Mouse (Mus musculus) hematopoietic stem cell, adult 5-6 weeks (primary cell): ENCODE data around the gene Msl1. TPM values are rescaled to one million over a fixed set of nuclear protein-coding genes. Genes with fewer than 3 reads are reported as not detected.
A peak's percentile ranks its signal among the peaks of the same experiment; 100 is the strongest.

ENCODE experiments used
- ATAC-seq, 2 experiments: fragments of 125-278 bp in 1 of 2; replicated peaks in 1 of 2; 2 replicates each; pipeline ENCODE4 v1.8.0; 2016 to 2017; ENCODE audit warnings: inconsistent platforms in 2 of 2, mild to moderate bottlenecking in 2 of 2, moderate number of reproducible peaks in 2 of 2, low read depth in 1 of 2, moderate TSS enrichment in 1 of 2; ENCODE audit not compliant: low FRiP score in 2 of 2, poor library complexity in 2 of 2, severe bottlenecking in 2 of 2, insufficient read depth in 1 of 2, low TSS enrichment in 1 of 2
- total RNA-seq: library from RNA; stranded (forward); fragments of 172-1452, 232-1000 nt; gene quantifications from 2 replicates; pipeline ENCODE4 v1.2.3, GENCODE M21; 2017

Msl1 gene
- total RNA-seq, 1 experiment from 2014 or later: 82.7 TPM

DNA sequence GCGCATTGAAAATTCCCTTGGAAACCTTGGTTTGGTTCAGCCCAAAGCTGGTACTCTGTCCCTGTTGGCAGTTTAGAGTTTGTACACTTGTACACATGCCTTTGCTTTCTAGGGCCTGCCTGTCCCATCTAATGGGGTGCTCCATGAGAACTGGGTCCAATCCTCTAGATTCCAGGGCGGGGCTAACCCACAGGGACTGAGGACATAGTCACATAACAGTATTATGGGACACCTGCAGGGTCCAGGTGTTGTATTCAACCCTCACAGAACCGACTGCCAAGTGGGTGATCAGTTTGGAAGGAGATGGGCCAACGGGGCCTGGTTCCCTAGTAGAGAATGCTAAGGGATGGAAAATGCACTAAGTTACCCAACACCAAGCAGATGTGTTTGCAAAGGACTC lies 33.4 kb upstream of the Msl1 start:
- no peak for ATAC-seq

GRCm38 (mm10) chr11:98762756-98763501 lies 32.4 kb upstream of the Msl1 start:
- ATAC-seq: peak in 1 of 2 experiments; percentile 48; a peak in 1 of 4 replicates

DNA sequence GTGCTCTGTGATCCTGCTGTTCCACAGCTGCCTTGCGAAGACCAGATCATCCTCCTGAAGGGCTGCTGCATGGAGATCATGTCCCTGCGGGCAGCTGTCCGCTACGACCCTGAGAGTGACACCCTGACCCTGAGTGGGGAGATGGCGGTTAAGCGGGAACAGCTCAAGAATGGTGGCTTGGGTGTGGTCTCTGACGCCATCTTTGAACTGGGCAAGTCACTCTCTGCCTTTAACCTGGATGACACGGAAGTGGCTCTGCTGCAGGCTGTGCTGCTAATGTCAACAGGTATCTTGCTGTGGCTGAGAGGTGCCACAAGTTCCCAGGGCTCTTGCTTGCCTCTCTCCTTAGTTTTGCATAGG lies 31.8 kb upstream of the Msl1 start:
- no peak for ATAC-seq

- no peak for ATAC-seq
Measured at GRCm38 (mm10) chr11:98764091-98764490, 31.2 kb upstream of the Msl1 start.

- no peak for ATAC-seq
Measured at GRCm38 (mm10) chr11:98764746-98765145, 30.6 kb upstream of the Msl1 start.

- no peak for ATAC-seq
Measured at GRCm38 (mm10) chr11:98765421-98766309, 29.7 kb upstream of the Msl1 start.

- ATAC-seq: no peak
Measured at GRCm38 (mm10) chr11:98766346-98766745, 29.0 kb upstream of the Msl1 start.

DNA sequence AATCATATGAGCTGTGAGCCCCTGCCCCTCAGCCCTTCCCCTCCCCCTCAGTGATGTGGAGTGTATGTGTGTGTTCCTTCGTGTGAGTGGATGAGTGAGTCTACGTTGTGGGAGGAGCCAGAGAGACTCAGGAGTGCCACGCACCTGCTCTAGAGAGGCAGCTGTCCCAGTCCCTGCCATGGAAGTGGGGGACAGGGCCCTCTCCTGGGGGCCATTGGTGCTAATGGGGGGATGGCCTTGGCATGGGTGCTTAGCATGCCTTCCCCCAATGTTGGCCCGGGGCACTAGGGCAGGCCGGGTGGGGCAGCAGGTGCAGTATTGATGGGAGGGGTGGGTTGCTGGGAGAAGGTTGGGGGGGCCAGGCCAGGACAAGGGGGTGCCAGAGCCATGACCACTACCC lies 28.5 kb upstream of the Msl1 start:
- no peak for ATAC-seq

DNA sequence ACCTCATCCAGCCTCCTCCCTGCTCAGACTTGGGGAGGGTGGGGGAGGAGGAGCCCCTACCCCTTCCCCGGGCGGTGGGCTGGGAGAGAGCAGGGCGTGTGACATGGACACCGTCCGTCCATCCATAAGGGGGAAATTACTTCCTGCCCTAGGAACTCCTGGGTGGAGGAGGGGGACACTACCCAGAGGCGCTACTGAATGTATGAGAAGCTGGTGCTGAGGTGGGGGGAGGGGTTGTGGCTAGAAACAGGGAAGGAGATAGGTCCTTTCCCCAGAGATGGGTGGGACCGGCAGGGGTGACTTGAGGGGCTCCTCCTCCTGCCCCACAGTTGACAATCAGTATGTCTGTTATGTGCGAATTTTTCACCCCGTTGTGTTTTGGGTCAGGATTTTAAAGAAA lies 28.0 kb upstream of the Msl1 start:
- ATAC-seq: no peak; a peak in 1 of 4 replicates

DNA sequence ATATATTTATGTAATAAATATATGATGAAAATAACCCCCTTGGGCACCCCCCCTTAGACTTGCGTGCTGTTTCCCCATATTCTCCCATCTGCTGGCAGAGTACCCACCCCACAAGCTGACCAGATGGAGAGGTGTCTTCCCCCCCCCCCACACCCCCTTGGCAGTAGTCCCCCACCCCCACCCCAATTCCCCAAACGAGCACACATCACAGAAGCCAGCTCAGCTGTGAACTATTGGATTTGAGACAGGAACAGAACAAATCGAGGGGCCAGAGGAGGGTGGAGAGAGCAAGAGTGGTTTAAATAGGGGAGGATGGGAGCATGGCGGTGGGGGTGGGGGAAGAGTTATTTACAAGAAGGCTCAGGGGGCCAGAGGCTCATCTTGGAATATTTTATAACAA lies 27.6 kb upstream of the Msl1 start:
- ATAC-seq: no peak

GRCm38 (mm10) chr11:98768127-98769006 lies 26.9 kb upstream of the Msl1 start:
- no peak for ATAC-seq

DNA sequence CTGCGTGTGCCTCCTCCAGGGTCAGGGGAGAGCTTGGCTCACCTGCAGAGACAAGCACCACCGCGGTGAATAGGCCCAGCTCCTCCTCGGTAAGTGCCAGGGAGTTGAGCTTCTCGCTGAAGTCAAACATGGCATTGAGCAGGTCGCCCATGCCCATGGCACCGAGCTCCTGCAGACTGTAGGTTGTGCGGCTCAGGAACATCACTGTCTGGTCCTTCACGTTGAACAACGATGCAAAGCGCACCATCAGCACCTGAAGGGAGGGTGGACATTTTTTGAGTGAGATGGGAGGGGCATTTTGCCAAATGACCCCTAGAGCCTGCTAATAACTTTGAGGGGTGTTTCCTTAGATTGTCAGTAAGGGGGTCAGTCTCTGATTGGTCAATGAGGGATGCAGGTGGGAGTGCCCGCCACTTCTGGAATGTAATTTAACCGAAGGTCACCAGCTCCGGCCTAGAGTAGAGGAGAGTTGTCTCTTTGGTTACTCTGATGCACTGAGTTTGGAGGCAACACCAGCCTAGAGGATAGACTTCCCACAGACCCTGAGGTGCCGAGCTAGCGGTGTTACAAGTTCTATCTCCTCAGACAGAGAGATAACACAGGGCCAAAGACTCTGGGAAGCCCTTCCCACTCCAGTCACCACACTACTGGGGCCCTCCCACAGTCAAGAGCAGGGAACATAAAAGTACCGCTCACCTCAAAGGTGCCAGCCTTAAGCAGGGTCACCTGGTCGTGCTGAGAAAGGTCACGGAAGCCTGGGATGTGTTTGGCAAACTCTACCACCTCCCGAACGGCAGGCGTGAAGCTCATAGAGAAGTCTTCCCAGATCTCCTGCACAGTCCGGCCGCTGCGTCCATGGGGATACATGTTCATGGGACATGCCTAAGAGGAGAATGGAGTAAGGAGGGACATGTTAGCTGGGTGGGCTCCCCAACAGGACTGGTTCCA lies 26.0 kb upstream of the Msl1 start:
- ATAC-seq: no peak

DNA sequence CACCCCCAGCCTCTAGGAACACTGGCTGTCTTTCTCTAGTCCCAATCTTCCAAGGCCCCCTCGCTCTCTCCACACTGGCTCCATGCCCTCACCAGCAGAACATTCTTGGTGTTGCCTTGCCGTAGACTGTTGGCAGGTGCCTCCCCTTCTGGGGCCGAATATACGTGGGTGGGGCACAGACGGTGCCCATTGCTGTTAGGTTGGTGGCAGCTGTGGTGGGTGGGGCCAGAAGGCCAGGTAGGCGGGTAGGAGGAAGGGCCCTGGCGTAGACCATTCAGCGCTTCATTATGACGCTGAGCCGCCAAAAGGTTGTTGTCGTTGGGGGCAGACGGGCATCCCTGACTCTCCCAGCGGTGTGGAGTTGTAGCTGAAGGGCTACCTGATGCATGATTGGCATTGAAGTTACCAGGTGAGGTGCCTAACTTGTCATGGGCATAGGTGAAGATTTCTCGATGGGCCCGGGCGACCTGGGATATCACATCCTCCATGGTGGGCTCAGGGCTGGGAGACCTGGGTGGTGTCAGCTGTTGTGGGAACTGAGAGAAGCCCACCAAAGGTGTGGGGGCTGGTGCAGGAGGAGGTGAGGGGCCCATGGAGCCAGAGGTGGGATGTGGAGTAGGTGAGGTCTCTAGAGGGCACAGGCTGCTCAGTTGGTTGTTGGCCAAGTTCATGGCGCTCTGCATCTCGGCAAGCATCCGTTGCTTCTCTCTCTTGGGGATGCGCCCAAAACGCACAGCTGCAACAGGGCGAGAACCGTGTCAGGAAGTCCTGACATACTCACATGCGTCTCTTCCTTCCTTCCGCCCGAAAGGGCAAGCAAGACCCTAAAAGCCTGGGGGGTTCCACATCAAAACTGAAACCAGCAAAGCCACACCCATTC lies 25.0 kb upstream of the Msl1 start:
- no peak for ATAC-seq

DNA sequence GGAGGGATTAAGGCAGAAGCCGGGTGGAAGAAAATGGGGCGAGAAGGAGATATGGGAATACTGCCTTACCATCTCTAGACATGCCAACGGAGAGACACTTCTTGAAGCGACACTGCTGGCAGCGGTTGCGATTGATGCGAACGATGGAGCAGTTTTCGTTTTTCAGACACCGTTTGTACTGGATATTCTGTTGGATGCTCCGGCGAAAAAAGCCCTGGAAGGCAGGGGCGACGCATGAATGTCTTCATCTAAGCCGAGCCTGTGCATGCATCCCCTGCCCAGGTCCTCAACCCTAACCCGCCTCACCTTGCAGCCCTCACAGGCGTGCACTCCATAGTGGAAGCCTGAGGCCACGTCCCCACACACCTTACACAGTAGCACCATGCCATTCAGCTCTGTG lies 24.2 kb upstream of the Msl1 start:
- ATAC-seq: no peak

DNA sequence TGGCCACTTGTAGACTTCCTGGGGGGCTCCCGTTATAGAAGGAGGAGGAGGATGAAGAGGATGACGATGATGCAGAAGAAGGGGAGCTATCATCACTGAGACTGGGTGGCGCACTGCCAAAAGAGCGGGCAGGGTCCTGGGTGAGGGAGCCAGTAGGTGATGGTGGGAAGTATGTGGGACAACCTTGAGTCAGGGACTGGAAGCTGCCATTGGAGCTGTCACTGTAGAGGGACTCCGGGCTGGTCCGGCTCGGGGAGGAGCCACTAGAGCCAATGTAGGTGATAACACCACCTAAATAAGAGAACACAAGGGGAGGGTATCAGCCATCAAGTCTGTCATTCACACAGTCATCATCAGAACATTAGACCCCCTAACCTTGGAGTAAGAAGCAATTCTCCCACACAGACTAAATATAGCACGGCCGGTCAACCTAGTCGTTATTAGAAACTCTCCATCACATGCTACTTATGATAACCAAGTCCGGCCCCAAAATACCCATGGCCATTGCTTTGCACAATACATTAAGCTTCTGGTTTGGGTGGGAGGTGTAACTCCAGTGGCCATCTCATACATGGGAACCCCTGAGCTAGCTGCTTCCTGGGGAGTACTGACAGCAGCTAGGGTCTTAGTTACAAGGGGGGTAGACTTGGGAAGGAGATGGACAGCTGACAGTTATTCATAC lies 23.3 kb upstream of the Msl1 start:
- no peak for ATAC-seq
